Comparison of ENCODE assay signal across 15 mouse cellular contexts in the genomic region with DNA sequence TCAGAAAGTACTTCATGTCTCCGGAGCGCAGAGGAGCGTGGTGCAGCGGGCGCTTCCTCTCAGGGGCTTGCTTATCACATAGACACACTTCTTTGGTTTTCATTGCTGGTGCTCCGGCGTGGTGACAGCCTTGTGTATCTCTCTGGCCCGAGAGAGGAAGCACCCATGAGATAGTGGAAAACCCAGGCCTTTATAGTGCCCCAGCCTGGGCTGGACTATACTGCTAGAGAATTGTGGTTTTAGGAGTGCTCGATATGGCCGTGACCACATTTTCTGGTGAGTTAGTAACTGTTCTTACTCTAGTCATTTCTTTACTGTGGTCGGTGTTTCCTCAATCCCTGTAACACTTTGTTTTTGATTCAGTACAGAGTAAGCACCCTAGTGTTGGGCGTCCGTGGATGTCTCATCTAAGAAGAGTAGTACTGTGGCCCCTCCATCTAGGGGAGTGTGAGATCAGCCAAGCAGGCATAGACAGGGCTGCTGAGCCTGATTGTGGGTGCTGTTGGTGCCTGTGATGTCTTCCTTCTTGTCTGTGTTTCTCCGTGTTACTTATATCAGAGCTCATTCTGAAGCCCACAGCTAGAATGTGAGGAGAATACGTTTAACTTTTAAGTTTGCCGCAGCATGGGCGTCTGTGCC.
A peak's percentile ranks its signal among the peaks of the same experiment; 100 is the strongest.
DNase-seq lines count a peak whose midpoint lies in the region; ATAC-seq lines count a peak whose summit lies in the region.
"Had no signal": no experiment of that assay in that cellular context is flagged by ENCODE, and none has a peak within 500 bp of the region (broad histone marks: within the 10 kb centered on the region; RNA-seq: fewer than 3 reads in every experiment).

No protein-coding gene starts in this region.

- no peak for ATAC-seq in hindbrain, embryonic 11.5 days (ENCODE audit: low FRiP score)
- ATAC-seq in megakaryocyte, adult 5-6 weeks (ENCODE audit: poor library complexity, severe bottlenecking), result peak; percentile 40
- ATAC-seq: midbrain, embryonic 16.5 days had no signal

- no peak overlapping the region for H3K4me2 ChIP-seq in hindbrain, embryonic 11.5 days (replicated peaks; ENCODE audit: low read depth, low read length)
- H3K4me2 ChIP-seq: lung, embryonic 15.5 days had no signal

- H3K36me3 ChIP-seq in hindbrain, embryonic 11.5 days (ENCODE audit: control insufficient read depth, insufficient read depth, low read length), result no peaks in the 10 kb centered on the region
- H3K36me3 ChIP-seq in hindbrain, embryonic 10.5 days, result no peaks in the 10 kb centered on the region
- H3K36me3 ChIP-seq: lung, embryonic 15.5 days had no signal

- H3K27ac ChIP-seq in hindbrain, embryonic 11.5 days (ENCODE audit: low read depth, low read length), result 0 out of 2 replicates have a peak overlapping the region, but pooled peaks have one; percentile 10
- H3K27ac ChIP-seq in hindbrain, embryonic 10.5 days, result no peak overlapping the region
- H3K27ac ChIP-seq: gastrocnemius, adult 2 months; lung, embryonic 15.5 days had no signal

- no peaks in the 10 kb centered on the region for H3K4me1 ChIP-seq in hindbrain, embryonic 11.5 days (replicated peaks; ENCODE audit: control insufficient read depth, insufficient read depth, low read length)
- H3K4me1 ChIP-seq in hindbrain, embryonic 10.5 days (replicated peaks), result peaks cover 35% of the 10 kb centered on the region
- H3K4me1 ChIP-seq: lung, embryonic 15.5 days had no signal

- intact Hi-C loops in gastrocnemius, postnatal 14 days (cut with DNase I; ENCODE audit: low total_unique reads), result loop anchor here (10.0 kb wide), 1 partner anchor 121 kb away; no protein-coding TSS in a partner anchor
- intact Hi-C loops in left cerebral cortex, postnatal 36 days (cut with DNase I), result no loop called here

- H3K27me3 ChIP-seq in hindbrain, embryonic 11.5 days (ENCODE audit: control insufficient read depth, insufficient read depth, low read length), result no peaks in the 10 kb centered on the region
- peaks cover 2% of the 10 kb centered on the region; the same call in 1 of the 2 replicates for H3K27me3 ChIP-seq in hindbrain, embryonic 10.5 days (ENCODE audit: insufficient read depth, poor library complexity, severe bottlenecking)
- H3K27me3 ChIP-seq: lung, embryonic 15.5 days had no signal

- H3K9ac ChIP-seq in hindbrain, embryonic 11.5 days (ENCODE audit: low read depth, low read length), result no peak overlapping the region
- H3K9ac ChIP-seq: lung, embryonic 15.5 days had no signal

- no peaks in the 10 kb centered on the region for H3K9me3 ChIP-seq in hindbrain, embryonic 11.5 days (ENCODE audit: control insufficient read depth, low read length)
- no peaks in the 10 kb centered on the region for H3K9me3 ChIP-seq in hindbrain, embryonic 10.5 days
- H3K9me3 ChIP-seq: lung, embryonic 15.5 days had no signal

- H3K4me3 ChIP-seq in hindbrain, embryonic 11.5 days (ENCODE audit: low read depth, low read length), result no peak overlapping the region
- H3K4me3 ChIP-seq in hindbrain, embryonic 10.5 days, result no peak overlapping the region
- H3K4me3 ChIP-seq: gastrocnemius, adult 2 months; lung, embryonic 15.5 days had no signal

- no peak for DNase-seq in hindbrain, embryonic 11.5 days (ENCODE audit: low spot score)
- DNase-seq in hindbrain, embryonic 10.5 days (ENCODE audit: low spot score), result no peak
- DNase-seq in c-Kit-negative CD71-positive TER-119-positive erythroid progenitor cells, embryonic 14.5 days (ENCODE audit: low read depth, low spot score), result peak; percentile 32
- DNase-seq in induced T-regulatory cell, adult 2 months (ENCODE audit: low read depth), result peak; percentile 2
- DNase-seq in adrenal gland, postnatal 10 days, result no peak
- no peak for DNase-seq in gastrocnemius, postnatal 14 days
- DNase-seq in left cerebral cortex, postnatal 36 days (ENCODE audit: low spot score in 2 of 2), result no peak
- DNase-seq: gastrocnemius, adult 2 months; heart, postnatal 36 days; kidney, adult 11 months; right cerebral cortex, postnatal 14 days; thymus, adult 18-20 months had no signal

- 82% methylated on average over 17 of the region's 17 CpGs for WGBS in hindbrain, embryonic 11.5 days
- WGBS in hindbrain, embryonic 10.5 days, result 81% methylated on average over 17 of the region's 17 CpGs

Comparison
In these comparisons a context has a peak if more than half of its experiments do, and no peak if none do; other contexts are left out.
1. DNase-seq: peak in c-Kit-negative CD71-positive TER-119-positive erythroid progenitor cells, embryonic 14.5 days (single experiment) and induced T-regulatory cell, adult 2 months (single experiment); none in hindbrain, embryonic 11.5 days (single experiment), hindbrain, embryonic 10.5 days (single experiment), adrenal gland, postnatal 10 days (single experiment), gastrocnemius, postnatal 14 days (single experiment) and left cerebral cortex, postnatal 36 days (0 of 2).